Comparison of ENCODE assay signal across 8 mouse cellular contexts in the genomic region with DNA sequence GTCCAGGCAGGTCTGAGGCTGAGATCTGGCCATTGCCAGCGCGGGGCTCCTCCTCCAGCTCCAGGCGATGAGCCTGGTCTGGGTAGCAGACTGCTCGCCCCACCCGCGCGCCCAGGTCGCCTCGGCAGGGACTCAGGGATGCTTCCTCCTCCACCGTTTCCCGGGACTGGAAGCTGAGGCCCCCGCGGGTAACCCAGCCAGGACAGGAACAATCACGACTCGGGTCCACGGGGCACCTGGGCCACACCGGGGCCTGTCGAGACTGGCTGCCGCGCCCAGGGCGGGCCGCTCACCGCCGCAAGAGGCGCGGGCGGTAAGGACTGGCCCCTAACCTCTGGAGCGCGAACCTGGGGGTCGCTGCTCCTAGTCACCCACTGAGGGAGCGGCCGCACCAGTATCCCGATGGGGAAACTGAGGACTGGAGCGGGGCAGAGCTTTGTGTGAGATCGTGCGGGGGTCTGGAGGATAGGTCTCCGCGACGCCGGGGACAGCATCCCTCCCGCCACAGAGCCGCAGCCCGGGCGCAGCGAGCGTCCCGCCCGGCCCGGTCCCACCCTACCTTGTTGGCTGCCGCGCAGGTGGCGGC. TPM values are rescaled to one million over a fixed set of nuclear protein-coding genes. Genes with fewer than 3 reads are reported as not detected.
DNase-seq lines count a peak whose midpoint lies in the region; ATAC-seq and TF ChIP-seq lines count a peak whose summit lies in the region.

No protein-coding gene starts in this region.

- no peak for ATAC-seq in heart, embryonic 13.5 days (ENCODE audit: extremely low read depth, insufficient number of reproducible peaks, low FRiP score, low TSS enrichment)
- ATAC-seq in G1E (ENCODE audit: extremely low read depth, insufficient number of reproducible peaks, low FRiP score, poor library complexity, severe bottlenecking) = no peak
- ATAC-seq in heart, embryonic 15.5 days (replicated peaks; ENCODE audit: insufficient number of reproducible peaks, insufficient read depth, low FRiP score, low read depth) = 0 out of 2 replicates have a peak, but pooled peaks have one; percentile 9
- no peak for ATAC-seq in limb, embryonic 15.5 days (ENCODE audit: insufficient number of reproducible peaks, low FRiP score, low TSS enrichment, low read depth)
- ATAC-seq in neural tube, embryonic 11.5 days (ENCODE audit: insufficient read depth, low FRiP score, low TSS enrichment) = peak; percentile 49

- H3K4me2 ChIP-seq in heart, embryonic 13.5 days = peak overlapping the region; percentile 97
- H3K4me2 ChIP-seq in heart, embryonic 15.5 days = peak overlapping the region; percentile 97
- H3K4me2 ChIP-seq in limb, embryonic 15.5 days = peak overlapping the region; percentile 97
- peak overlapping the region; percentile 99 for H3K4me2 ChIP-seq in neural tube, embryonic 11.5 days (ENCODE audit: low read depth)

- no peaks in the 10 kb centered on the region for H3K36me3 ChIP-seq in heart, embryonic 13.5 days
- H3K36me3 ChIP-seq in G1E (replicated peaks) = peaks cover 60% of the 10 kb centered on the region
- no peaks in the 10 kb centered on the region for H3K36me3 ChIP-seq in heart, embryonic 15.5 days
- no peaks in the 10 kb centered on the region for H3K36me3 ChIP-seq in limb, embryonic 15.5 days
- no peaks in the 10 kb centered on the region for H3K36me3 ChIP-seq in neural tube, embryonic 11.5 days (ENCODE audit: control insufficient read depth, insufficient read depth, low read length)

- WGBS in heart, embryonic 13.5 days = under 1% methylated on average over 52 of the region's 52 CpGs
- under 1% methylated on average over 52 of the region's 52 CpGs for WGBS in heart, embryonic 15.5 days
- WGBS in limb, embryonic 15.5 days = under 1% methylated on average over 46 of the region's 52 CpGs
- under 1% methylated on average over 47 of the region's 52 CpGs for WGBS in neural tube, embryonic 11.5 days

- peak overlapping the region; percentile 78 for H3K9ac ChIP-seq in heart, embryonic 13.5 days
- peak overlapping the region; percentile 52 for H3K9ac ChIP-seq in heart, embryonic 15.5 days
- H3K9ac ChIP-seq in limb, embryonic 15.5 days = peak overlapping the region; percentile 50
- H3K9ac ChIP-seq in neural tube, embryonic 11.5 days (ENCODE audit: low read length) = peak overlapping the region; percentile 56

- no peak overlapping the region for H3K27ac ChIP-seq in heart, embryonic 13.5 days (replicated peaks)
- no peak overlapping the region for H3K27ac ChIP-seq in heart, embryonic 15.5 days
- H3K27ac ChIP-seq in limb, embryonic 15.5 days = no peak overlapping the region
- H3K27ac ChIP-seq in neural tube, embryonic 11.5 days (ENCODE audit: low read depth, low read length) = no peak overlapping the region

- peaks cover 100% of the 10 kb centered on the region for H3K27me3 ChIP-seq in heart, embryonic 13.5 days (replicated peaks)
- H3K27me3 ChIP-seq in G1E (ENCODE audit: insufficient read depth, low read length) = no peaks in the 10 kb centered on the region; the same call in 1 of the 2 replicates
- H3K27me3 ChIP-seq in heart, embryonic 15.5 days = peaks cover 94% of the 10 kb centered on the region
- peaks cover 53% of the 10 kb centered on the region for H3K27me3 ChIP-seq in limb, embryonic 15.5 days
- H3K27me3 ChIP-seq in neural tube, embryonic 11.5 days (ENCODE audit: control insufficient read depth, insufficient read depth, low read length) = peaks cover 23% of the 10 kb centered on the region

- no peaks in the 10 kb centered on the region for H3K9me3 ChIP-seq in heart, embryonic 13.5 days
- H3K9me3 ChIP-seq in G1E (replicated peaks) = no peaks in the 10 kb centered on the region
- H3K9me3 ChIP-seq in heart, embryonic 15.5 days (replicated peaks) = no peaks in the 10 kb centered on the region
- H3K9me3 ChIP-seq in limb, embryonic 15.5 days = no peaks in the 10 kb centered on the region
- H3K9me3 ChIP-seq in neural tube, embryonic 11.5 days (ENCODE audit: control insufficient read depth, low read length) = no peaks in the 10 kb centered on the region

- peaks cover 11% of the 10 kb centered on the region for H3K4me1 ChIP-seq in heart, embryonic 13.5 days
- H3K4me1 ChIP-seq in G1E (ENCODE audit: insufficient read depth, low read depth, low read length) = peaks cover 82% of the 10 kb centered on the region
- peaks cover 13% of the 10 kb centered on the region for H3K4me1 ChIP-seq in heart, embryonic 15.5 days (replicated peaks)
- peaks cover 12% of the 10 kb centered on the region for H3K4me1 ChIP-seq in limb, embryonic 15.5 days
- H3K4me1 ChIP-seq in neural tube, embryonic 11.5 days (ENCODE audit: control insufficient read depth, insufficient read depth, low read length) = peaks cover 3% of the 10 kb centered on the region; the same call in 1 of the 2 replicates

- no peak for TF ChIP-seq CTCF in G1E (IDR thresholded peaks at IDR 0.05; ENCODE audit: low read depth, low read length)

- H3K4me3 ChIP-seq in heart, embryonic 13.5 days = peak overlapping the region; percentile 63
- H3K4me3 ChIP-seq in G1E (ENCODE audit: low read depth, low read length) = peak overlapping the region; percentile 84
- H3K4me3 ChIP-seq in heart, embryonic 15.5 days = peak overlapping the region; percentile 57
- H3K4me3 ChIP-seq in limb, embryonic 15.5 days = peak overlapping the region; percentile 58
- H3K4me3 ChIP-seq in neural tube, embryonic 11.5 days (ENCODE audit: low read depth, low read length) = peak overlapping the region; percentile 63

- intact Hi-C loops in heart, postnatal 25 days (cut with DNase I) = loop anchor here (5.0 kb wide), 1 partner anchor 69 kb away; no protein-coding TSS in a partner anchor

- no peak for DNase-seq in heart, postnatal 25 days (ENCODE audit: low spot score)
- DNase-seq in G1E (ENCODE audit: low spot score) = peak; percentile 63
- peak; percentile 82 for DNase-seq in cerebellum, adult 9-10 months
- DNase-seq in neural tube, embryonic 11.5 days (ENCODE audit: low spot score) = peak; percentile 42
- DNase-seq in Muller cell, postnatal 12 days (ENCODE audit: inconsistent ontology term) = no peak

RNA-seq across cellular contexts. Expression of a gene that starts 0.7 kb away (rescaled TPM):
- polyA plus RNA-seq in heart, embryonic 13.5 days (2015; fragmentation: Nextera tagmentation; extraction: Ambion mirVana) = 0.55 and 0.76 TPM in 2 replicates
- under 1 TPM; 0.18 to 0.45 TPM for total RNA-seq in heart, postnatal 25 days (2021)
- total RNA-seq in G1E (2014; fragmentation: Nextera tagmentation) (148 and 158 TPM in 2 replicates), G1E (2017) (79.5 and 79.6 TPM in 2 replicates)
- 480 and 501 TPM in 2 replicates for polyA plus RNA-seq in G1E (2012)
- polyA plus RNA-seq in heart, embryonic 15.5 days (2015; fragmentation: Nextera tagmentation; extraction: Ambion mirVana) = 0.87 and 6.5 TPM in 2 replicates
- polyA plus RNA-seq in limb, embryonic 15.5 days (2015; fragmentation: Nextera tagmentation; extraction: Ambion mirVana) = 3.2 and 3.5 TPM in 2 replicates
- polyA plus RNA-seq in neural tube, embryonic 11.5 days (2014; fragmentation: Nextera tagmentation; extraction: Ambion mirVana) = 6.9 and 8.8 TPM in 2 replicates

RNA-seq across cellular contexts. Expression of a gene that starts 48.7 kb away (rescaled TPM):
- polyA plus RNA-seq in heart, embryonic 13.5 days (2015; fragmentation: Nextera tagmentation; extraction: Ambion mirVana) = 0.55 and 0.63 TPM in 2 replicates
- total RNA-seq in heart, postnatal 25 days (2021) = 1 to 10 TPM; 1.2 to 1.5 TPM
- total RNA-seq in G1E (2014; fragmentation: Nextera tagmentation) = not detected in 2 replicates
- total RNA-seq in G1E (2017) = 0.12 and 0.16 TPM in 2 replicates
- 0.01 TPM in 1 of 2 replicates, not detected in the other for polyA plus RNA-seq in G1E (2012)
- polyA plus RNA-seq in heart, embryonic 15.5 days (2015; fragmentation: Nextera tagmentation; extraction: Ambion mirVana) = 0.55 and 1.1 TPM in 2 replicates
- polyA plus RNA-seq in limb, embryonic 15.5 days (2015; fragmentation: Nextera tagmentation; extraction: Ambion mirVana) = 1.8 and 2.5 TPM in 2 replicates
- 0.84 and 1.1 TPM in 2 replicates for polyA plus RNA-seq in neural tube, embryonic 11.5 days (2014; fragmentation: Nextera tagmentation; extraction: Ambion mirVana)

Comparison
In these comparisons a context has a peak if more than half of its experiments do, and no peak if none do; other contexts are left out.
1. ATAC-seq: peak in heart, embryonic 15.5 days (single experiment) and neural tube, embryonic 11.5 days (single experiment); none in heart, embryonic 13.5 days (single experiment), G1E (single experiment) and limb, embryonic 15.5 days (single experiment).
2. DNase-seq: peak in G1E (single experiment), cerebellum, adult 9-10 months (single experiment) and neural tube, embryonic 11.5 days (single experiment); none in heart, postnatal 25 days (single experiment) and Muller cell, postnatal 12 days (single experiment).
3. RNA of a gene that starts 0.7 kb away (polyA plus RNA-seq): 480 to 501 TPM in G1E; 6.9 to 8.8 TPM in neural tube, embryonic 11.5 days, 3.2 to 3.5 TPM in limb, embryonic 15.5 days, 0.87 to 6.5 TPM in heart, embryonic 15.5 days and 0.55 to 0.76 TPM in heart, embryonic 13.5 days; every median in the first group is over 10 times any median in the second.
4. Peak in every context shown above with its lines, with median percentiles within 50 percentile points of each other: H3K4me2 ChIP-seq, H3K4me3 ChIP-seq and H3K9ac ChIP-seq.